ENCODE assay signal across 18 mouse cellular contexts in the genomic region with DNA sequence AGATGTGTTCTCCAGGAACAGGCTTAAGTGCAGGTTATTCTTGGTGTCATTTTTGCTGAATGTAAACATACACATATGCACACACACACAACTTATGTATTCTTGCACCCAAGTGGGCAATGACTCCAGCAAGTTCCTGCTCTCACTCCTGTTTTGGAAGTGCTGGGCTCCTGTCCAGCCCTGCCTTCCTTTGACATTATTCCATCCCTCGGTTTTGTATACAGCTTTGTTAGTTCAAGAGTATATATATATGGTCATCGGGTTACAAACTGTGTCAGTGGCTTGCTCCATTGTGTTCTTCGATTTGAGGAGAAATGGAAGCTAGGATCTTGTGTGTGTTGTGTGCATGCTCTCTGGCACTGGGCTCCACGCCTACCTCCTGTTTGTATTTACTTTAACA. TPM values are rescaled to one million over a fixed set of nuclear protein-coding genes. Genes with fewer than 3 reads are reported as not detected.
"Had no signal": no experiment of that assay in that cellular context is flagged by ENCODE, and none has a peak within 500 bp of the region (broad histone marks: within the 10 kb centered on the region; RNA-seq: fewer than 3 reads in every experiment).

No protein-coding gene starts in this region.

- H3K27ac ChIP-seq: kidney, embryonic 15.5 days; left cerebral cortex, adult 2 months; limb, embryonic 10.5 days; neural tube, embryonic 15.5 days had no signal

- H3K36me3 ChIP-seq: kidney, embryonic 15.5 days; limb, embryonic 10.5 days; neural tube, embryonic 15.5 days had no signal

- H3K27me3 ChIP-seq: kidney, embryonic 15.5 days; neural tube, embryonic 15.5 days had no signal

- H3K9me3 ChIP-seq: kidney, embryonic 15.5 days; limb, embryonic 10.5 days; neural tube, embryonic 15.5 days had no signal

- ATAC-seq: lung, postnatal 0 days had no signal

- DNase-seq: kidney, adult 2 months; kidney, postnatal 14 days; lung, adult 2 months; lung, postnatal 36 days; midbrain, embryonic 14.5 days; right cerebral cortex, adult 18-20 months; right cerebral cortex, postnatal 25 days; thymus, adult 2 months; thymus, postnatal 4 days had no signal

- H3K9ac ChIP-seq: kidney, embryonic 15.5 days; neural tube, embryonic 15.5 days had no signal

- H3K4me2 ChIP-seq: kidney, embryonic 15.5 days; neural tube, embryonic 15.5 days had no signal

- H3K4me3 ChIP-seq: kidney, embryonic 15.5 days; left cerebral cortex, adult 2 months; limb, embryonic 10.5 days; myocyte; neural tube, embryonic 15.5 days had no signal

- H3K4me1 ChIP-seq: kidney, embryonic 15.5 days; limb, embryonic 10.5 days; neural tube, embryonic 15.5 days had no signal

RNA-seq across cellular contexts. Expression of gene Amdhd1, which starts 21.6 kb away (rescaled TPM):
- polyA plus RNA-seq: midbrain, embryonic 14.5 days had no signal

RNA-seq across cellular contexts. Expression of gene Ccdc38, which starts 22.2 kb away (rescaled TPM):
- total RNA-seq: layer of hippocampus, postnatal 14 days; left cerebral cortex, adult 2 months had no signal
- polyA plus RNA-seq: kidney, adult 2 months; large intestine, adult 2 months; small intestine, adult 2 months had no signal

RNA-seq across cellular contexts. Expression of gene Hal, which starts 29.6 kb away (rescaled TPM):
- polyA plus RNA-seq: lung, postnatal 0 days; midbrain, embryonic 14.5 days had no signal
